Mouse (Mus musculus) gastrocnemius, adult 18-20 months (tissue): ENCODE measurements around the gene Zbed4. TPM values are rescaled to one million over a fixed set of nuclear protein-coding genes. Genes with fewer than 3 reads are reported as not detected.
"Not testable (repeated sequence)": the region's sequence is repeated elsewhere in the genome, so short reads cannot be mapped to it uniquely, and the experiment has no call there.

Experiments
- DNase-seq: peaks from one replicate; pipeline ENCODE4 v3.0.0; 2021; ENCODE audit warnings: low spot score
- total RNA-seq, 2 experiments: library from RNA; stranded (reverse); gene quantifications; 2 replicates each; pipeline ENCODE4 v1.2.3; 2021

Gene Zbed4
- total RNA-seq, 2 experiments from 2014 or later, result 15.0 to 15.3 TPM

DNA sequence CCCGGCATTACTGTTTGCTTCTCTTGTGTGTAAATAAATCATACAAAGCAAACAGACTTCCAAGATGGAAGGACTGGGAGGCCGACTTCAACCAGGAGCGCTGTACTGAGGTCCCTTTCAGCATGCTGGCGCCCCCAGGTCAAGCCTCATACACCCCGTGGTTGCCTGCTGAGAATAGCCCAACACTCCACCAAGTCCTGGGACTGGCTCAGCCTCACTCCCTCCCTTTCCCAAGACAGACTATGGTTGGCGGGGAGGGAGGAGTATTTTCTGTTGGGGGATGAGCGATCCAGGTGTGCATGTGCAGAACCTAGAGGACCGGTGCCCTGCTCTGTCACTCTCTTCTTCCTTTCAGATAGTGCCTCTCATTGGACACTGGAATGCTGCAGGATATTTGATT lies 56.7 kb downstream of the Zbed4 start:
- no peak for DNase-seq

DNA sequence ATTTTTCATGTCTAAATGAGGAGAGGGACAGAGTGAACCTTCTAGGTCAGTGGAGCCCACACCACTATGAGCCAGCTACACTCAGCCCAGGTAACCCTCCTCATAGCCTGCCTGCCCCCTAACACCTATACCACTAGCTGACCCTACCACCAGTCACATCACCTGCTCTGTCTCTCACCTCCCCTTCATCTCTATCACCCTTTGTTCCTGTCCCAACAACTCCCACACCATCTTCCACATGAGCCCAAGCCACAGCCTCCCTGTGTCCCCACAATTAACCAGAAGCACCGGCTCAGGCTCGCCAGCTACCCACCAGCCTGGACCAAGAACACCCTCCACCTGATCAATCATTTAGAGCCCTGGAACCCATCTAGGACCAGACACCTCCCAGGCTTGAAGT lies 58.9 kb downstream of the Zbed4 start:
- DNase-seq, result no peak

DNA sequence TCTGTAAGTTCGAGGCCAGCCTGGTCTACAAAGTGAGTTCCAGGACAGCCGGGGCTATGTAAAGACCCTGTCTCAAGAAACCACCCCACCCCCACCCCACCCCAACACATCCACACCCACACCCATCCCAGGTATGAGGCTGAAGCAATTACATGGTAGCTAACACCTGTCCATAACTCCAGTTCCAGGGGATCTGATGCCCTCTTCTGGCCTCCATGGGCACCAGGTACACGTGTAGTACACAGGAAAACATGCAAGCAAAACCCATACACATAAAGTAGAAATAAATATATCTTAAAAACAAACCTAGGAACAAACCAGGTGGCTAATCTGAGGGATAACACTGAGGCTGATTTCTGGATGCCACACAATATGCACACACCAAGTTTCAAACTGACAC lies 61.8 kb downstream of the Zbed4 start:
- DNase-seq, result no peak

DNA sequence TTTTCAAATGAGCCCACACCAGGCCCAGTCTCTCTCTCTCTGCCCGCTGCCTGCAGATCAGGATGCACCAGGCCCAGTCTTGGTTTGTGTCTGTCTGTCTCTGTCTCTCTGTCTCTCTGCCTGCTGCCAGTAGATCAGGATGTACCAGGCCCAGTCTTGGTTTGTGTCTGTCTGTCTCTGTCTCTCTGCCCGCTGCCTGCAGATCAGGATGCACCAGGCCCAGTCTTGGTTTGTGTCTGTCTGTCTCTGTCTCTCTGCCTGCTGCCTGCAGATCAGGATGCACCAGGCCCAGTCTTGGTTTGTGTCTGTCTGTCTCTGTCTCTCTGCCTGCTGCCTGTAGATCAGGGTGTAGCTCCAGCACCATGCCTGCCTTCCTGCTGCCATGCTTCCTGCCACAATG lies 62.4 kb downstream of the Zbed4 start:
- DNase-seq, result not testable (repeated sequence)

DNA sequence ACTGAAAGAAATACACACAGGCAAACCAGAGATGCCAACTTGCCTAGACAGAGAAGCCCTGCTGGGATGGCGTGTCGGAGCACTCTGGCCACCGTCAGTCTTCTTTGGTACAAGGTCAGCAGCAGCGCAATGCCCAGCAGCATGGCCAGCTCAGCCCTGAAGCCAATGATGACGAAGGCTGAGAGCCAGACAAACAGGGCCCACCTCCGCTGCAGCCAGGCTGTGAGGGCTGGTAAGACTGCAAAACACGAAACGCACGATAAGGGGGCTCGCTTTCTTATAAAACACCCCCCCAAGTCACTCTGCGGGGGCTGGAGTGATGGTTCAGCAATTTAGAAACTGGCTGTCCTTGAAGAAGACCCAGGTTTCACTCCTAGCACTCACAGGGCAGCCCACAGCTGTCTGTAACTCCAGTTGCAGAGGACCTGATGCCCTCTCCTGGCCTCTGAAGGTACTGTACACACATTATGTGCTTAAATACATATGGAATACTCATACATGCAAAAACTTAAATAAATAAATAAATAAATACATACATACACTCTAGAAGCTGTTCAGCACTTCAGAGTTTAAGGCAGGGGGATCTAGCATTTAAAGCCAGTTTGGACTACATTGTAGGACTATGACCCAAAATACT lies 63.1 kb downstream of the Zbed4 start:
- DNase-seq, result no peak

DNA sequence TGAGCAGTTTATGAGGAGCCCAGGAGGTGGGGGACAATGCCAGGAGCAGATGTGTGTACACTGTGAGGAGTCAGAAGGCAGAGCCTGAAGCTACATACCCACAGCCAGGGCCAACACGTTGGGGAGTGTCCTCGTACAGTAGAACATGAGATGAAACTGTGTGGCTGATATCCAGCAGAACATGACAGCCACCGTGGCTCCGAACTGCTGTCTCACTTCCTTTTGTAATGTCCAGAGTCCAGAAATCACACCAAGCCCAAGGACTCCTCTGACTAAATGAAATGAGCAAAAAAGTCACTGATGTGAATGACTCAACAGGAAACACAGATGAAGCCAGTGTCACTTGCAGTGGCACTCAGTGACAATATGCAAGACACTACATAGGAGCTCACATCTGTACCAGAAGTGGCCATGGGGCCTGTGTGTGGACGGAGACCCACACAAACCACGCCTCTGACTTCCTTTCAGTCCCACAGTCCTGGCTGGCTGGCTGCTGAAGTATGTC lies 63.8 kb downstream of the Zbed4 start:
- DNase-seq, result no peak

DNA sequence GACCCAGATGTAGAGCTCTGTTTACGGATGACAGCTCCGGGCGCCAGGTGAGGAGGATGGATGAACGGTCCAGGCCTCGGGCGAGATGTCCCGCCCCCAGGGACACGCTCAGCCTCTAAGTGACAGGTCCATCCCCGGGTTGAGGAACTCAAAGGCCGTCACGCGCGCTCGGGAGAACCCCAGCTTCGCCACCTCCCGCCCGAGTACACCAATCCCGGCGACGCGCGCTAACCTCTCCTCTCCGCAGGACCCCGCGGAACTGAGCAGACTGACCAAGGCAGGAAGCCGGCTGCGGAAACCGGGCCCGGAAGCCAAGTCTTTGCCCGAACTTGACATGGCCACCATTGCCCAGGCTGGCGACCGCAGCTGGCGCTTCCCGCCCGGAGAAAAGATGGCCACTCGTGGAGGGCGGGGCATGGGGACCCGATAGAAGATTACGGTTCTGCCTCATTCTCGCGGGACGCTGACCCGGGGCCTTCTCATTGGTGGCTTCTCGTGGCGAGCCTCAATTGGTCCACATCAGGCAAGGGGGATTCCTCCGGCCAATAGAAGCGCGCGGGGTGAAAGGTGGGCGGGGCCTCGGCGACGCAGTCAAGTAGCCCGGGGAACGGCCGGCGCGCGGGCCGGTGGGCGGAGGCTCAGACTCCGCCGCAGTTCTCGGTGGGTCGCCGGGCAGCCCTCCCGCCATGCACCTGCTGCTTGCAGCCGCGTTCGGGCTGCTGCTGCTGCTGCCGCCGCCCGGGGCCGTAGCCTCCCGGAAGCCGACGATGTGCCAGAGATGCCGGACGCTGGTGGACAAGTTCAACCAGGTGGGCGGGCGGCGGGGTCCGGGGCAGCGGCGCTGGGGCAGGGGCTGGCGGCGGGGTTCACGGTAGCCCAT lies 67.8 kb downstream of the Zbed4 start, which contains the start of the genes Alg12 and Creld2:
Gene Alg12, minus strand, starts transcription at position 293 of the 880 bp plus-strand sequence.
Gene Creld2, plus strand, starts transcription at position 621 of the 880 bp plus-strand sequence.
- peak; percentile 100 for DNase-seq

DNA sequence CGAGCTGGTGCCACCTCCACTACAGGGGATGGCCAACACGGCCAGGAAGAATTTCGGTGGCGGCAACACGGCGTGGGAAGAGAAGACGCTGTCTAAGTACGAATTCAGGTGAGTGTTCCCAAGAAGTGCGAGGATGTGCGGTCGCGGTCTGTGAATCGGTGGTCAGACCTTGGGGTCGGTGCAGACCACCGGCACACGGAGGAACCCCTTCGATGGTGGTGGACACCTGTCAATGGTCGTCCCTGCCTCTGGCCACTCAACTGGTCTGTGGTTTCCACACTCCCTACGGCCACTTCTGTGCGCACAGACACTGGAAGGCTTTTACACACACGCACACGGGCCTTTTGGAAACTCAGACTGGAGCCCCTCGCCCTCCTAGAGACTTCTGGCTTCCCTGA lies 68.4 kb downstream of the Zbed4 start:
- no peak for DNase-seq

DNA sequence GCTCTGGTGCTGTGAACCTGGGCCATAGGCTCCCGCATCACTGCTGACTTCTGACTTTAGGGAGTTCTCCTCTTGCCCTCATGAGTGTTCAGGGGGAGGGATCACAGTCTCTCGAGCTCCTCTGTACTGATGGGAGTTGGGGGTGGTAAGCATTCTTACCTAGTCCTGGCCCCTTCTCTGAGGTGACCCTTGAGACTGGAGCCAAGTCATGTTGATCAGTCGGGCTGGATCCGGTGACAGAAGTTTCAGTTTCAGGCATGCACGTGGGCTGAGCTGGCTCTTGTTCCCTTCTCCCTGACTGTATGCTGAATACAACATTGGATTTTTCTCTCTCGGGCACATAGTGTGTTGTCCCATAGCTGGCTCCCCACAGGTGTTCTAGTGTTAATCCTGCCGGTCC lies 69.9 kb downstream of the Zbed4 start:
- DNase-seq, result no peak

DNA sequence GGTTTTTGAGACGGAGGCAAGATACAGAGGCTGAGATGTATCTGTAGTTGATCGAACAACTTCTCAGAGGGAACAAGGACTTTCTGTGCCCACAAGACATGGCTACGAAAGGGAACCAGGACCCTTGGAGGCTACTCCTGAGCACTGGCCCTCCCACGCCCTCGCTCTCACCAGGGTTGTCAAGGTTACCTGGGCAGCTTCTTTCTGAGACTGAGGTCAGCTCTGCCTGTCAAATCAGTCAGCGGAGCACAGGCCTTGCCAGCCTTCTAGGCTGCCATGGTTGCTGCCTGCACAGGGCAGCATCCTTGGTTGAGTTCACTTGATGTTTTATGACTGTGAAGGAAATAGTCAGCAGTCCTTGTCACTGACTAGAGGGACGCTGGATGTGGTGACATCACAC lies 71.1 kb downstream of the Zbed4 start:
- no peak for DNase-seq

DNA sequence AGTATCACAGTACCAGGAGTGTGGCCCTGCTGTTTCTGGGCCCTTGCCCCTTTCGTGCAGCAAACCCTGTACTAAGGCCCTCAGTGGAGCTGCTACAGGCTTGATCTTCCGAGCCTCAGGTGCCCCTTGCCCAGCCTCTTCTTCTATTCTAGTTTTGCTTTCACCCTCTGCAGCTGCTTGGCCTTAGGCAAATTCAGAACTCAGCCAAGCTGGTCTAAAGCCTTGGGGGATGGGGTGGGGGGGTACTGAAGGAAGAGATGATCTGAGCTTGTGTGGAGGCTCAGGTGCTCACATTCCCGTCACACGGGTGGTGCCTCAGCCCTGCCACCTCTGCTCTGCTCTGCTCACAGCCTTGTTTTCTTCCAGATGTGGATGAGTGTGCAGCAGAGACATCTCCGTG lies 71.9 kb downstream of the Zbed4 start:
- no peak for DNase-seq

DNA sequence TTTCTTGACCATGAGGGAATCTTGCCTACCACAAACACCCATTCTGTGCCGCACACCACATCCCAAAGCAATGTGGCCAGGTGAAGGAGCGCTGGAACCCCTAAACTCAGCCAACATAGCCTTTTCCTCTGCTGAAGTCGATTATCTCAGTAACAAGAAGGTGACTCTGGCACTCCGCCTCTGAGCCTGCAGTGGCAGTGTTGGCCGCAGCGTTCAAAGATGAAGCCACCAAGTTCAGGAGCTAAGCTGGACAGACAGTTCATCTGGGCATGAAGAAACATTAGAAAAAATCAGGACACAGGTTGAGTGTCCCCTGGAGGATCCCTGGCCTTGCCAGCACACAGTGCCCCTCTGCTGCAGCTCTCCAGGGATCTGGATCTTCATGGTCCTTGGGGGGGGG lies 76.0 kb downstream of the Zbed4 start:
- DNase-seq, result no peak

DNA sequence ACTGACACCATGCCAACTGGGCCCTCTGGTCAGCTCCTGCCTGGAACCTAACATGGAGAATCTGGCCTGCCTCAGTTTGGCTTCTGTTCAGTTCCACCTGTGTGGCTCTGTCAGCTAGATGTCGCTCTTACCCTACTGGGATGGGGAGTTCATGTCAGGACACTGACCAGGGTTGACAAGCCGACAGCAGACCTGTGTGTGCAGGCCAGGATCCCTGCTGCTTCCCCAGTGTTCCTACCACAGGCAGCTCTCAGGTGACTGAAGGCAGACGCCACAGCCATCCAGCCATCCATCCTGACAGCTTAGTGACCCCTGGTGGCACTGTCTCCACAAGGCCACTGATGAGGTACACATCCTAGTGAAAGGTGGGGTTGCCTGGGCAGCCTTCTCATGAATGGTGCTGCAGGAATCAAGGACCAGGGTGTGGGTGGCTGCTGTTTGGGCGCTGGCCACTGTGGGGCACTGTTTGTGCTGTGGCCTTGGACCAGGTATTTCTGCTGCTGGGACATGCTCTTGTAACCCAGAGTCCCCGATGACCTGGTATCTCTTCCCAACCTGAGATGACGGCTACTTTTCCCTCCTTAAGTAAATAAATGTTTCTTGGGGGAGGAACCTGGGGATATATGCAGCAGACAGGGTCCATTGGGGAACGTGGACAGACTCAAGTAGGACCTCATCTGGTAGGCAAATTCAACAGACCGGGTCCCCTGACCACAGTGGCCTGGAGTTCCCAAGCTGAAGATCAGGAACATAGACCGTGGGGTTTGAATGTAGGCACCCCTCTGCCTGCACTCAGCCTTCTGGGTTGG lies 76.7 kb downstream of the Zbed4 start:
- DNase-seq, result peak; percentile 65

DNA sequence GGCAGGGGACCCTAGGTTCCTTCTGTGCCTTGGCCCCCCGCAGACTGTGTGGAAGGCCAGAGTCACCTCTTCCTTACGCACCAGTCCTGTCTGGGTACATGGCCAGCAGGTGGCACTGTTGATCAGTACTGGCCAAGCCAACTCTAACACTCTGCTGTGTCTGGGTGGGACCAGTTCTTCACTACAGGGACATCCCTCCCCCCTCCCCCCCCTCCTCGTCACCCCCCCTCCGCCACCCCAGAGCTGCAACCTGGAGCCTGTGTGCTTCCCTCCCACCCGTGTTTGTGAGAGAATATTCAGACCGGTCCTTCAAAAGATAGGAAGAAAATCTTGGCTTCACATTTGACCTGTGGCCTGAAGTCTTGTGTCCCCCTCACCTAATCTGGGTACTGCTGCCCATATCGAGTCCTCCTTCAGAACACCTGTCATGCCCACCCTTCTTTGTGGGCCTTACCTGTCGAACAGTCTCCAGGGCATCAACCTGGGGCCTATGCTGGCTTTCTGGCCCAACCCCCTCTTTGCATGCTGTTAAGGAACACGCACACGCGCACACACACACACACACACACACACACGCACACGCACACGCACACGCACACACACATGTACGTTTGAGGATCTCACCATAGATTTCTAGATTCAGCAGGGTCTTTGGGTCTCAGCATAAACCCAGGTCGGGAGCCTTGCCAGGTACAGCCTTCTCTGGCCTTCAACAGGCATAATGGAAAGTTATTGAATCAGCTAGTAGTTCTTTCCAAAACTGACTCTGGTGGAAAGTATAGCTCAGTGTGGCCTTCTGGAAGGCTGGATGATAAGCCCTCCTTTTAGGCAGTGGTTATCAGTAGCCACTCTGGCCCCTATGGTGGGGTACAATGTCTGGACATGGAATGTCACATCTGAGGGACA lies 77.6 kb downstream of the Zbed4 start:
- DNase-seq, result peak; percentile 93

DNA sequence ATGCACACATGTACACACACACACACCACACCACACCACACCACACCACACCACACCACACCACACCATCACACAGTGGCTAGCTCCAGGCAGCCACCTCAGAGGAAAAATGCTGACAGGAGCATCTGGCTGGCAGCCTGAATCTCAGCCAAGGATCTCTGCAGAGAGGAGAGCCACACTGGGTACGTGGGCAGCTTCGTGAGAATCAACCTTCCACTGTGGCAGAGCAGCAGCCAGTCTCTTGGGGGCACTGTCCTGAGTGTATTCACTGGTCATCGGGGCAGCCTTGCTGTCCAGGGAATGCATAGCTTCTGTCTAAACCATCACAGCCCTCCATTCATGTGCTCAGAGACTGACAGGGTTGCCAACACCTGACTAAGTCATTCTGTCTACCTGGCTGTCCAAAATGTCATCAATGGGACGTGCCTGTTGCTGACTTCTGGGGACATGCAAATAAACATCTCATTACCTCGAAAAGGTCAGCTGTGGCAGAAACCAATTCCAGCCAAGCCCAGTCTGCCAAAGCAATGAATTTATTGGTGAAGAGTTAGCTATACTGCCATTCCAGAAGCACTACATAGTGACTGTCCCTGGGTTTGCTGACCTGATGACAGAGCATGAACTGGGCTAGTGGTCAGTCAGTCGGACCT lies 78.5 kb downstream of the Zbed4 start:
- no peak for DNase-seq

DNA sequence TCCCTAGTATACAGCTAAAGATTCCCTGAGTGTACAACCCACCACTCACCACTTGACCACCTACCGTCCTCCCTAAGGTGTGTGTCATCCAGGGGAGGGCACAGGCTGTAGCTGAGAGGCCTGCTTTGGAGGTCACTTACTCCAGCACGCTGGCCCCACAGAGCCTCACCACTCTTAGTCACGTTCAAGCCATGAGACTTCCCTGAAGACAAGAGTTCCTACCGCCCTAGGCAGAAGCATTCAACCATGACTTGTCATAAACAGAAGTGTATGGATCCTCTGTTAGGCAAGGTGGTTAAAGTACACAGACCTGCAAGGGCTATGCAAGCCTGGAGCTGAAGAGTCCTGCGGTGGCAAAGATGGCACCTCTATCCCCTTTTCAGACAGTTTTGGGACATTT lies 79.2 kb downstream of the Zbed4 start:
- no peak for DNase-seq

DNA sequence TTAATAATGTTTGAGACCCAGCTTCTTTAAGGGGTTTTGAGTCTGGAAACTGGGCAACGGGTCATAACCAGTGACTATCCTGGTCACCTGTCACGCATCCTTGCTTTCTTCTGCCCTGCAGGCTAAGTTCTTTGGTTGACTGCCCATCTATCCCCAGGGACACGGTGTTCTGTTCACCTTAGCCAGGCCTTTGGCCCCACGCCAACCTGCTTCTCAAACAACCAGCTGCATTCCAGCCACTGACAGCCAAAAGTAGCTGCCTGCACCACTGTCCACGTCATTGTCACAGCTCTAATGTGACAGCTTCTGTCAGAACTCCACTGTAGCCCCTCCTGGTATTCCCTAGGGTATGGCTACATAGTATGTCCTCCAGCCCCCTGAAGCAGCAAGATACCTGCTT lies 80.0 kb downstream of the Zbed4 start:
- DNase-seq, result peak; percentile 79

DNA sequence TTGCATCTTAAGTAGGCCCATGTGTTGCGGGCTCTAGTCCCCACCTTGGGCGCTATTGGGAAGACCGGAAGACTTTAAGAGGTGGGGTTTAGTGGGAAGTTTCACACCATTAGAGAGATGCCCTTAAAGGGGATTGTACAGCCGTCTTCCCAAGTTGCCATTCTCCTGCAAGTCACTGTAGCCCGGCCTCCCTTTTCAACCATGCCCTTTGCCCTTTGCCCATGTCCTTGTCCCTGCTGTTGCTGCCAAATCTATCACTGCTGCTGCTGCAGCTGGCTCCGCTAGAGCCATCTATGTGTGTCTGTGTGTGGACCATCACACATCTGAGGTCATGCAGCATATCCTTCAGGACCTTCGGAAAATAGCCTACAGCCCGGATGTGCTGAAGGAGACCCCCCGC lies 81.1 kb downstream of the Zbed4 start:
- no peak for DNase-seq
